Mouse (Mus musculus) intestine, embryonic 14.5 days (tissue): ENCODE measurements at regions not wholly inside any gene's neighbourhood (a gene's known extent, or its start where the extent isn't known, plus 50 kb on each side); places are given as distances from the start of the nearest gene placed in this dataset.
A peak's percentile ranks its signal among the peaks of the same experiment; 100 is the strongest.

Experiments
- ATAC-seq: fragments of 200-750 bp; cut with Nextera tagmentation; replicated peaks from 2 replicates; pipeline ENCODE4 v1.8.0; 2017; ENCODE audit warnings: low read depth, moderate number of reproducible peaks, moderate TSS enrichment, moderate library complexity; ENCODE audit not compliant: low FRiP score, low TSS enrichment
- DNase-seq: peaks from one replicate; pipeline ENCODE4 v3.0.0-alpha.2; 2018; ENCODE audit warnings: low spot score
- H3K27ac ChIP-seq: fragments of 300-500 bp; sonication (generic); 2 replicates; pipeline ENCODE4 v1.5.1; 2014; ENCODE audit warnings: low read depth, mild to moderate bottlenecking, control low read depth
- H3K27me3 ChIP-seq: fragments of 300-500 bp; sonication (generic); replicated peaks from 2 replicates; pipeline ENCODE4 v1.6.1; 2014; ENCODE audit warnings: low read length, control low read depth; ENCODE audit not compliant: control insufficient read depth, insufficient read depth
- H3K36me3 ChIP-seq: fragments of 300-500 bp; sonication (generic); 2 replicates; pipeline ENCODE4 v1.6.1; 2014; ENCODE audit warnings: low read length, control low read depth; ENCODE audit not compliant: control insufficient read depth, insufficient read depth
- H3K4me1 ChIP-seq: fragments of 300-500 bp; sonication (generic); replicated peaks from 2 replicates; pipeline ENCODE4 v1.6.1; 2014; ENCODE audit warnings: low read length, control low read depth, mixed read lengths; ENCODE audit not compliant: control insufficient read depth, insufficient read depth
- H3K4me2 ChIP-seq: fragments of 300-500 bp; sonication (generic); 2 replicates; pipeline ENCODE4 v1.6.1; 2014; ENCODE audit warnings: low read length
- H3K4me3 ChIP-seq: fragments of 300-500 bp; sonication (generic); 2 replicates; pipeline ENCODE4 v1.5.1; 2014; ENCODE audit warnings: low read depth, low read length, control low read depth, mixed read lengths
- H3K9ac ChIP-seq: fragments of 300-500 bp; sonication (generic); 2 replicates; pipeline ENCODE4 v1.6.1; 2014; ENCODE audit warnings: mild to moderate bottlenecking, low read length
- H3K9me3 ChIP-seq: fragments of 300-500 bp; sonication (generic); 2 replicates; pipeline ENCODE4 v1.6.1; 2016; ENCODE audit warnings: low read length, control low read depth; ENCODE audit not compliant: control insufficient read depth
- WGBS: fragments of 180-500 bp; shearing (Covaris S2); extraction: QIAGEN DNeasy Blood & Tissue Kit; methylation state at CpG from one replicate; pipeline ENCODE4 v1.1.7; 2014; 5-methylcytosine and 5-hydroxymethylcytosine counted together

GRCm38 (mm10) chr15:11774717-11775116 lies 132.4 kb downstream of the Npr3 start:
- Histone ChIP-seq H3K4me3 (no peak overlapping the region), H3K9me3 (no peaks in the 10 kb centered on the region), H3K36me3 (no peaks in the 10 kb centered on the region), H3K4me2 (no peak overlapping the region), H3K4me1 (no peaks in the 10 kb centered on the region), H3K27me3 (no peaks in the 10 kb centered on the region), H3K27ac (no peak overlapping the region), H3K9ac (no peak overlapping the region)
- no peak for ATAC-seq
- 80% methylated on average over 5 of the region's 5 CpGs for WGBS
- DNase-seq: no peak

GRCm38 (mm10) chr15:11770596-11770995 lies 136.5 kb downstream of the Npr3 start:
- WGBS: 45% methylated on average over 1 of the region's 1 CpGs
- no peak for DNase-seq
- no peak for ATAC-seq
- H3K4me2 ChIP-seq: no peak overlapping the region
- H3K27ac ChIP-seq: no peak overlapping the region
- no peak overlapping the region for H3K9ac ChIP-seq
- no peaks in the 10 kb centered on the region for H3K27me3 ChIP-seq
- no peaks in the 10 kb centered on the region; the same call in 1 of the 2 replicates for H3K4me1 ChIP-seq
- no peak overlapping the region for H3K4me3 ChIP-seq
- no peaks in the 10 kb centered on the region for H3K36me3 ChIP-seq
- H3K9me3 ChIP-seq: no peaks in the 10 kb centered on the region

- Histone ChIP-seq H3K36me3 (no peaks in the 10 kb centered on the region), H3K27ac (no peak overlapping the region), H3K9ac (no peak overlapping the region), H3K4me2 (no peak overlapping the region), H3K4me1 (no peaks in the 10 kb centered on the region), H3K27me3 (no peaks in the 10 kb centered on the region), H3K9me3 (no peaks in the 10 kb centered on the region), H3K4me3 (no peak overlapping the region)
- ATAC-seq: peak; percentile 86
- DNase-seq: no peak
- 91% methylated on average over 1 of the region's 1 CpGs for WGBS
Observed at GRCm38 (mm10) chr15:11757963-11758362, 149.1 kb downstream of the Npr3 start.

- Histone ChIP-seq H3K9me3 (no peaks in the 10 kb centered on the region), H3K4me3 (no peak overlapping the region), H3K4me1 (no peaks in the 10 kb centered on the region), H3K9ac (no peak overlapping the region), H3K27ac (no peak overlapping the region), H3K27me3 (no peaks in the 10 kb centered on the region), H3K36me3 (no peaks in the 10 kb centered on the region), H3K4me2 (no peak overlapping the region)
- 84% methylated on average over 7 of the region's 7 CpGs for WGBS
- ATAC-seq (no peak), DNase-seq (no peak)
Observed at GRCm38 (mm10) chr15:11756786-11757185, 150.3 kb downstream of the Npr3 start.

- no peaks in the 10 kb centered on the region for H3K4me1 ChIP-seq
- DNase-seq (no peak), ATAC-seq (0 out of 2 replicates have a peak, but pooled peaks have one; percentile 72)
- WGBS: 12% methylated on average over 3 of the region's 3 CpGs
- H3K27ac ChIP-seq: no peak overlapping the region
- H3K27me3 ChIP-seq: no peaks in the 10 kb centered on the region
- no peaks in the 10 kb centered on the region for H3K36me3 ChIP-seq
- H3K4me2 ChIP-seq: no peak overlapping the region
- no peak overlapping the region for H3K9ac ChIP-seq
- H3K9me3 ChIP-seq: no peaks in the 10 kb centered on the region
- H3K4me3 ChIP-seq: no peak overlapping the region
Observed at GRCm38 (mm10) chr15:11753216-11753615, 153.9 kb downstream of the Npr3 start.

- ATAC-seq (no peak), DNase-seq (no peak)
- H3K9me3 ChIP-seq: no peaks in the 10 kb centered on the region
- H3K4me2 ChIP-seq: no peak overlapping the region
- H3K4me1 ChIP-seq: peaks cover under 1% of the 10 kb centered on the region; the same call in 1 of the 2 replicates
- no peak overlapping the region for H3K27ac ChIP-seq
- no peak overlapping the region for H3K4me3 ChIP-seq
- H3K36me3 ChIP-seq: no peaks in the 10 kb centered on the region
- 77% methylated on average over 5 of the region's 5 CpGs for WGBS
- no peaks in the 10 kb centered on the region for H3K27me3 ChIP-seq
- no peak overlapping the region for H3K9ac ChIP-seq
Observed at GRCm38 (mm10) chr15:11750893-11751292, 156.2 kb downstream of the Npr3 start.

- Histone ChIP-seq H3K9me3 (no peaks in the 10 kb centered on the region), H3K27ac (no peak overlapping the region), H3K9ac (no peak overlapping the region), H3K36me3 (no peaks in the 10 kb centered on the region), H3K4me1 (peaks cover 14% of the 10 kb centered on the region), H3K4me3 (no peak overlapping the region), H3K27me3 (no peaks in the 10 kb centered on the region), H3K4me2 (no peak overlapping the region)
- ATAC-seq (no peak), DNase-seq (no peak)
- 94% methylated on average over 4 of the region's 4 CpGs for WGBS
Observed at GRCm38 (mm10) chr15:11749509-11749908, 157.6 kb downstream of the Npr3 start.

- H3K4me2 ChIP-seq: no peak overlapping the region
- no peaks in the 10 kb centered on the region for H3K36me3 ChIP-seq
- 91% methylated on average over 2 of the region's 2 CpGs for WGBS
- no peak for ATAC-seq
- no peak overlapping the region for H3K9ac ChIP-seq
- peaks cover 19% of the 10 kb centered on the region for H3K4me1 ChIP-seq
- no peak for DNase-seq
- no peaks in the 10 kb centered on the region for H3K27me3 ChIP-seq
- H3K4me3 ChIP-seq: no peak overlapping the region
- no peaks in the 10 kb centered on the region for H3K9me3 ChIP-seq
- H3K27ac ChIP-seq: no peak overlapping the region
Observed at GRCm38 (mm10) chr15:11748306-11748705, 158.8 kb downstream of the Npr3 start.

GRCm38 (mm10) chr15:11746754-11747153 lies 160.3 kb downstream of the Npr3 start:
- Histone ChIP-seq H3K27me3 (no peaks in the 10 kb centered on the region), H3K9me3 (no peaks in the 10 kb centered on the region), H3K4me3 (no peak overlapping the region), H3K4me1 (peaks cover 25% of the 10 kb centered on the region), H3K27ac (no peak overlapping the region), H3K4me2 (no peak overlapping the region), H3K36me3 (no peaks in the 10 kb centered on the region), H3K9ac (no peak overlapping the region)
- DNase-seq (no peak), ATAC-seq (no peak)
- WGBS: 98% methylated on average over 1 of the region's 1 CpGs
